Mouse (Mus musculus) megakaryocyte-erythroid progenitor cell, adult 5-6 weeks (primary cell): Measurements from ENCODE around the gene Grem1. TPM values are rescaled to one million over a fixed set of nuclear protein-coding genes. Genes with fewer than 3 reads are reported as not detected.

ENCODE experiments used
- ATAC-seq: replicated peaks from 2 replicates; pipeline ENCODE4 v1.8.0; 2016; ENCODE audit warnings: mild to moderate bottlenecking, inconsistent platforms; ENCODE audit not compliant: severe bottlenecking, poor library complexity, low FRiP score, low TSS enrichment
- total RNA-seq, 2 experiments: library from RNA; stranded (forward) in 1 of 2; stranded (reverse) in 1 of 2; fragments of 200-1000, 215-1000 nt in 1 of 2; fragments of >200 nt in 1 of 2; fragmentation: Nextera tagmentation in 1 of 2; gene quantifications; 2 replicates each; pipeline ENCODE4 v1.2.3; 2014 to 2017

The Grem1 gene
- total RNA-seq (2014; fragmentation: Nextera tagmentation) (not detected in 2 replicates), total RNA-seq (2017) (not detected in 2 replicates)

DNA sequence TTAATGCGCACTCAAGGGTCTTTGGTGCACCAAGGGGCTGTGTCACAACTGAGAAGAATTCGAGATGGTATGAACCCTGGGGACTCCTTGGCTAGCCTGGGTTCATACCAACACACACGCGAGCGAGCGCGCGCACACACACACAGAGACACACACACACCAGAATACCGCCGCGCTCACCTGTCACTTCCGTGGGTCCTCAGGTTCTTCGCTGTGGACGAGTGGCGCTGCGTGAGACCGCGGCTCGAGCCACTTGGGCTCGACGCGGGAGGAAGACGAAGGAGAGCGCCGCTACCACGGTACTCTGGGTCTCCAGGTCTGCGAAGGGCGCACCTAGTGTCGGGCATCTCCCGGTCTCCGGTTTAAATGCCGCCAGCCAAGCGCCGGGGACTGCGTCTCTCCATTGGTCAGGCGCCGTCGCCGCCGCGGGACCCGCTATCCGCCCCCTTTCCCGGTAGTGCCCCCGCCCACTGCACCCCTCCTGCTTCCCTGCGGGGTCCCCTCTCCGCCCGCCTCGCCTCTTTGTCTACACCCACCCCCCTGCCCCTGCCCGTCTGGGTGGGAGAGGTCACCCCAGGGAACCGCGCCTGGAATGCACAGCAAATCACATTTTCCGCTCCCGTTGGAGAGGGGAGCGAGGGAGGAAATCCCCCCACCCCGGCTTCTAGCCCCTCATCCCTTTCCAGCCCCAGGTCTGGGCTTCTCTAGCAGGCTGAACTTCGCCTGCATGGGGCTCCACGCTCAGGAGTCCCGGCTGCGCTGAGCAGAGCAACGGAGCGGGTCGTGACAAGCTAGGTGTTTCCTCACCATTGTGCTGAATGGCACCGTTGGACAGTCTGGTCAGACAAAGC is at the start of gene Grem1:
TSS of gene Grem1 (minus strand) at position 336 of the 851 bp plus-strand sequence.
- no peak for ATAC-seq

DNA sequence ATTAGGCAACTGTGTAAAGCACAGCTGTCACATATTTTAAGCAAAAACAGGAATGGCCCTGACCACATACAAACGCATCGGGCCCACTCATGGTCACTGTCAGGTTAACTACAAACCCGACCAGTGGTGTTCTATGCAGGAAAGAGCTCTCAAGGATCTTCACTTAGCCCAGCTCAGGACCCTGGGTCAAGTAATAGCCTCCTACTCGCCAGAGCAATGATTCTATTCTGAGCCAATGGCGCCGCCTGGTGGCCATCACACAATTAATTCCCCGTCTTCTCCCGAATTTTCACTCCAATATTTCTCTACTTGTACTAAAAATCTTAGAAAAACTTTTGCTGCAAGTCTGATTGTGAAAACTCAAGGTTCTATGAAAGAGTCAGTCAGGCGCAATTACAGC is 49.2 kb upstream of the Grem1 start:
- ATAC-seq = peak; percentile 41; the same call in 1 of the 2 replicates

DNA sequence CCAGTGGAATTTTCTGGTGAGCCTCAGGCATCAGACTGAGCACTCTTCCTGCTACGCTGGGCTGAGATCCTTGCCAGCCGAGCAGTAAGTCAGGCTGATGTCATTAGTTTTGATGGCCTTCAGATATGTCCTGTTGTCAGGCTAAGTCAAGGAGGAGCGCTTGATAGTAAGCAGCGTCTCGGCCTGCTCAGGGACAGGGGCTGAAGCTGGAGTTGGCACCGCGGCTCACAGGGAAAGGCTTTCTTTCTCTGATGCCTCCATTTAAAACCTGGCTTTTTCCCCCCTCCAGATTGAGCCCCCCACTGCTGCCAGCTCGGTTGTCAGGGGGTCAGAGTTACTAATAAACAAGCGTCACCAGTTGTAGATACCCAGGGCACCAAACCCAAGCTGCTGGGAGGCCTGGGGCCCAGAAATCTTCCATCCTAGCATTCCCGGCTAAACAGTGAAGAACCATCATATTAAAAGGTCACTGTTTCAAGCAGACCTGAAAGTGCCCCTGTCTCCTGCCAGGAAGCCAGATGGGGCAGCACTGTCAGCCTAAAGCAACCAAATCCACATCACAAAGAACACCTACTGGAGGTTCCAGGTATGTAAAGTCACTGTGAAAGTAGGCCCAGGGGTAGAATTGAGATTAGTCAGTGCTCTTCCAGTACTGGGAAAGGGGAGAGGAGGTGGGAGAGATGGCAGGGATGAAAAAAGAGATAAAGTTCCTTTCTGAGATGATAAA is 48.6 kb upstream of the Grem1 start:
- ATAC-seq = no peak

DNA sequence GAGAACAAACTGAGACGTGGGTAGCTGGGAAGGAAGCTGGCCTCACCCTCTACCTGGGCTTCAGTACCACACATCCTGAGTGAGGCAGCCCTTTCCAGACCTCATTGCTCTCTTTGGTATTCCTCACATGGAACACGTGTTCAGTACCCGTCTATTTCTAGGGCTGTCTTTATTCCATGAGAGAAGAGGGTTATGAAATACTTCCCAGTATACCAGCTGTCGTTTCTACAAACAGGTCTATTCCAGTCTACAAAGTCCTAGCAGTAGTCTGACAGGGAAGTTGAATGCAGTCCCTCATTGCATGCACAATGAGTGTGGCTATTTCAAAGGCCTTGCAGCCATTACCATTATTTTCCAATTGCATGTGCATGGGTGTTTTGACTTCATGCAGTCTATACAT is 47.3 kb upstream of the Grem1 start:
- no peak for ATAC-seq

DNA sequence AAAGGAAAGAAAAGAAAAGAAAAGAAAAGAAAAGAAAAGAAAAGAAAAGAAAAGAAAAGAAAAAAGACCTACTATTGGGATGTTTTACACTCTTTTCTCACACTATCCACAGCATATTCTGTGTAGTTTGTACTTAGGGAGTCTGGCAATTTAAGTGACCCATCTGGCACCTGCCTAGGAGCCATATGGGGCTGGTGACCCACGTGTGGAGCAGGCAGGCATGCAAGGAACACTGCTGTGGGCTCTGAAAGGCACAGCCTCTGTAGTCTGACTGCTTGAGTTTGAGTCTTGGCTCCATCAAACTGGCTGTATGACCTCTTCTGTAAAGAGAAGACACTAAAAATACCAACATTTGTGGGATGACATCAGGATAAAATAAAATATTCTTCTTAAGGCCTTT is 45.3 kb upstream of the Grem1 start:
- ATAC-seq = no peak

DNA sequence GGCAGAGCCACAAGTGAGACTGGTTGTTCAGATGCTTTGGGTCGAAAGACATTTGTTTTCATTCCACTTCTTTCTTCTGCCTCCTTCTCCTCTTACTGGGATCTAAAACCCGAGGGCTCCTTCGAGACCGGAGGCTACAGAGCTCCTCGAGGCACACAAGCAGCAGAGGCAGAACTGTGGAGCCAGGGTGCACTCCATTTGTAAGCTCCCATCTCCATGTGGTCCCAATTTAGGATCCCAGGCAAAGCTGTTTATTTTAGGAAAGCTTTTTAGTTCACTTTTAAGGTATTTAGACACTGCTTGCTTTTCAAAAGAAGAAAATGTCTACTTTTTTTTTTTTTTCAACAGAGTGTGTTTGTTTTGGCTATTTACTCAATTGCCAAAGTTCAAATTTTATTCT is 42.4 kb upstream of the Grem1 start:
- ATAC-seq = no peak

DNA sequence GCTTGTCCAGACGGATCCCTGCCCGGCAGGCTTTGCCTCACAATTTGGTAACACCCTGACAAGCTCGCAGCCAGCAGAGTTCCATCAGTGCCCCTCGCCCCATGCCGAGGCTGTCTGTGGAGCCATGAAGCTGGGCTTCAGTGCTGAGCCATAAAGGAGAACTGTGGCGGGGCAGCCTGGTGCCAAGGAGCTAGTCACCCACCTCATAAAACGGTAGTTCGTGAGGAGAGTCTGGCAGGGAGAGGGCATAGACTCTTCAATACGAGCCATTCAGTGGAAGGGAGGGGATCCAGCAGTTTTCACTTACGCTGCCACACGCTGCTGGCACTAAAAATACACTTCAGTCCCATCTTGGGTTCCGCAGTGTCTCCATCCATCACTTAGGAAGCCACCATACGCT is 40.2 kb upstream of the Grem1 start:
- ATAC-seq = no peak

DNA sequence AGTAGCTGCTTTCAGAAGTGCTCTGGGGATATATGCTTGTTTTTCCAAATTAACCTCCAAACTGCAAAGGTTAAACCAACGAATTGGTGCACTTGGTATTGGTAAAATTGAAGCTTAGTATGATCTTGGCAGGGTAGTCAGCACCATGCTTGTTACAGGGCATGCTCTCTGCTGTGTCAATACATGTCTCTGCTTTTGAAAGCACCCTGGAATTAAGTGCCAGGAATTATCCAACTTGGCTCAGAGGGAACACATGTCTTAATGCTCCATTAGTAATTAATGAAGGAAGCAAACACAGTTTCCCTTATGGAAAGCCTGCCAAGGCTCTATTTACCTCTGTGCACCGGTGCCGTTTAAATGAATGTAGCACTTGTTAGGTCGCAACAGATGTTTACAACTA is 36.7 kb upstream of the Grem1 start:
- no peak for ATAC-seq

DNA sequence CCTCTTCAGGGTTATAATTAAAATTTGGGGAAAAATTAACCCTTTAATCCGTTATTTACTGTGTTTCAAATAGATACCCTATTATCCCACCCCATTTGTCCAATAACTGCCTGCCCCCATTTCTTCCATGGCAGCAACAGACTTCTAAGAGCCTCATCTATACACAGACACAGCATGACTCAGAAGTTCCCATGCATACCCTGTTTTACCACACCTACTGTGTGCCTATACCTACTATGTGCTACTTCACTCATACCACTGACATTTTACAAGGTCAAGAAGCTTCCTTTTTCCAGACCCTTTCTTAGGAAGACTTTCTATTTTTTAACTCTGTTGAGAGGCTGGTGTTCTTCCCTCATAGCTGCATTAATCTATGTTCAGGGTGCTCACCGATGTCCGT is 35.1 kb upstream of the Grem1 start:
- no peak for ATAC-seq

DNA sequence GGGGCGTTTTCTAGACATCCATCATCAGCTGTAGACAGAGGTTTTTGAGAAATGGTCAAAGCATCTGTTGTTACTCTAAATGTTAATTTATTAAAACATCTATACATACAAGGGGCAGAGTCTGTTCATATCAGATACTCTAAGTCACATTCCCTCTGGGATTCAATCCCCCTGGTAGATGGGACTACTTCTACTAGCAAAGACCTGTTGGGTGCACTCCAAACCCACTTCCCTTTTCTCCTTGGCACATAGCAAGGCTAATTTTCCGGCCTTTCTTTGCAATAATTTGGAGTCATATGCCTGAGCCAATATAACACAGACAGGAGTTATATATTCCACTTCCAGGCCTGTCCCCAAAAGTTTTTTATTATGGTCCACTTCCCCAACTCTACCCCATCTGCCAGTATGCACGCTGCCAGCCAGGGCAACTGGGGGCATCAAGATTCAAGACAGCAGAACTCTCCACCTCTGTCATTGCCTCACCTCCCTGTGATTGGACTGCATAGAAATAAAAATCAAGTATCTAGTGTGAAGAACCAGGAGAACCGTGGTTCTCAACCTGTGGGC is 30.5 kb upstream of the Grem1 start:
- ATAC-seq = no peak

DNA sequence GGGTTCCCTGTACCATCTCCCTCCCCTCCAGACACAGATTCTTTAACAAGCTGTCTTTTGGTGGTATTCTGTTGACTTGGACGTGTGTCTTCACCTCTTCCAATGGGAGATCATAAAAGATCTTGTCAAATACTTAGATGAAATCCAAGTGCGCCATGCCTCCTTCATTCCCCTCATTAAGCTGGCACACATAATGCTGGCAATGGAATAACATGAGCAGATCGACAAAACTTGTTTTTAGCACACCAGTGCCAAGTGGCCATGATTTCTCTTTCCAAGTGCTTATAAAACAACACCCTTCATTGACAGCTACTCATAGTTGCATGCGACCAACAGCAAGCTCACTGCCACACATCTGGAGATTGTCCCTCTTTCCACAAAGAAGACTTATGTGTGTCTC is 29.4 kb upstream of the Grem1 start:
- ATAC-seq = no peak

DNA sequence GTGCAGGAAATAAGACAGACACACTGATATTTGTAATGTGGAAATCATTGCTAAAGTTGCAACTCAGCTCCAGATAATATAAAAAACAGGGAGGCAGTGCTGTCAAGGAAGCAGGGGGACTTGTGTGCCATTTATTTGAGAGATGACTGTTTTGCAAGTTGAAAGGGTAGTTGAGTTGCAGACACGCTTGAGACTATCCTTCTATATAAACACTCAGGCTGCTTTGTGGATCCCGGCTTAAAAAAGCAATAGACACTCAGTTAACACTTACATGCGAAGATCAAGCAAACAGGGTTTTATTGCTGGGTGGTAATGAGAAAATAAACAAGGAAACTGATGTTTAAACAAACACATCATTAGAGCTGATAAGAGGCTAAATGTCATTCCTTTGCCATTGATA is 26.4 kb upstream of the Grem1 start:
- ATAC-seq = no peak

DNA sequence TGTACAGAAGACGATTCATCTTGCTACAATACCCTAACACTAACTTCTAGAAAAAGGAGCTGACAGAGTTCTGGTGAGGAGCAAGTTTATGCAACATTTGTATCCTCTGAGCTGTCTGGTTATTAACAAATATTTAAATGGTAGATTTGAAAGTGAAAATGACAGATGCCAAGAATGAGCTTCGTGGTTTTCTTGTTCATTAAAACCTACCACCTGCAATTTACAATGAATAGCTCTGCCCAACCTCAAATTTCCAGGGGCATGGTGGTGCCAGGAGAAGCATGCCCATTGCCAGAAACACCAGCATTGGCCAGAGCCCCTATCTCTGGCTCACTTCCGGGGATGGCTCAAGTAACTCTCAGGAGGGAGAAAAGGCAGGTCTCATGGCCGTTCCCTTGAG is 23.1 kb upstream of the Grem1 start:
- no peak for ATAC-seq

DNA sequence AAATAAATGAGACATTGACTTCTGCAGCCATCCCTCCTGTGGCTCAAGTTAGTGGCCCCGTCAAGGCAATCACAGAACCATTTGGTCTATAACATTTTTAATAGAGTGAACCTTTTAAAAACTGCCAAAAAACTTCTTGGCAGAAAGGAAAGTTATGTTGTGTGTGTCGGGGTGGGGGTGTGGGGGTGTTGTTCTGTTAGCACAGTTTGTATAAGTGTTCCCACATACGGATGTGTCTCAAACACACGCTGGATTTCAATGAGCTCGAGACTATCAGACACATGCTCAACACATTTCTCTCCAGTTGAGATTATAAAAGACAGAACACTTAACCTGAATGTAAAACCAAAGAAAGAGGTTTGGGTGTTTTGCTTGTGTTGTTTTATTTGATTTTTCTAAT is 22.7 kb upstream of the Grem1 start:
- ATAC-seq = no peak

DNA sequence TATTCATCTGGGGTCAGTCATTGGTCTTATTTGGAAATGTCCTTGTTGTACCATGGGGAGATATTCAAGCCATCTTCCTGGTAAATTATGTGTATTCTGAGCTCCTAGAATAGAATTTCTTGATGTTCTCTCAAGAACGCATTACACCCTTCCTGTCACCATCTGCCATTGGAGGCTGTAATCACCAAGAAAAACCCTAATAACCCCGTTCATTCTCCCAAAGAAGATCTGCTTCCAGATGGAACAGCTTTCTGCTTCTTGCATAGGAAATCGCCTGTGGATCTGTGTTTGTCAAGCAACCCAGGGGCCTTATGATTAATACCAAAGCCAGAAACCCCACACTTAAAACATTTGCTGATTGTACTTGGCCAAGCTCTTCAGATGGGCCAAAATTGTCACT is 20.9 kb upstream of the Grem1 start:
- ATAC-seq = no peak

DNA sequence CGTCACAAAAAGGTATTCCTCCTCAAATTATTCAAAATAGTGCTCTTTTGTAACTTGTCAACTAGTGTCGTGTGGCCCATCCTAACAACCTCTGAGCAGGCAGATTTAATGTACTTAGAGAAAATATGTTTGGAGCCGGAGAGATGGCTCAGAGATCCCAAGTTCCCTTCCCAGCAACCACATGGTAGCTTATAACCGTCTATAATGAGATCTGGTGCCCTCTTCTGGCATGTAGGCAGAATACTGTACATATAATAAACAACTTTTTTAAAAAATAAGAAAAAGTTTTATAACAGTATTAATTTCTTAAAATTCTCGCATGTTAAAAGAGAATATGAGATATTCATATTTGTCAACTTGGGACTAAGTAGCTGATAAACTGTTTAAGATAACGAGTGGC is 19.6 kb upstream of the Grem1 start:
- no peak for ATAC-seq

DNA sequence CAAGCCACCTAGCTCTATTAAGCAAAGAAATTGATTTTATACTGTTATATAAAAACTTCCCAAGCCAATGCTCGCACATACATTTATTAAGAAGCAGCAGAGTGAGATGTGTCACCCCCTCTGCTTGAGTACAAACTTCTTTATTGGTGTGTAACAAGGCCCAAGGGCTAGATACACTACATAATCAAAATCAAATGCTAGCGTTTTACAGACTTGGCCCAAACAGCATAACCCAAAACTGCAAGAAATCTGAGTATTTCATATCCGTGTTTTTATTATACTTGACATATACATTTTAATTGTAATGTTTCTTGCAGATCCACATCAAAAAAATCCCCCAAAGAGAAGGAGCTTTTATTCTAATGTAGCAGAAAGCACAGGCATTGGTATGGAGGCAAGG is 17.9 kb upstream of the Grem1 start:
- no peak for ATAC-seq

DNA sequence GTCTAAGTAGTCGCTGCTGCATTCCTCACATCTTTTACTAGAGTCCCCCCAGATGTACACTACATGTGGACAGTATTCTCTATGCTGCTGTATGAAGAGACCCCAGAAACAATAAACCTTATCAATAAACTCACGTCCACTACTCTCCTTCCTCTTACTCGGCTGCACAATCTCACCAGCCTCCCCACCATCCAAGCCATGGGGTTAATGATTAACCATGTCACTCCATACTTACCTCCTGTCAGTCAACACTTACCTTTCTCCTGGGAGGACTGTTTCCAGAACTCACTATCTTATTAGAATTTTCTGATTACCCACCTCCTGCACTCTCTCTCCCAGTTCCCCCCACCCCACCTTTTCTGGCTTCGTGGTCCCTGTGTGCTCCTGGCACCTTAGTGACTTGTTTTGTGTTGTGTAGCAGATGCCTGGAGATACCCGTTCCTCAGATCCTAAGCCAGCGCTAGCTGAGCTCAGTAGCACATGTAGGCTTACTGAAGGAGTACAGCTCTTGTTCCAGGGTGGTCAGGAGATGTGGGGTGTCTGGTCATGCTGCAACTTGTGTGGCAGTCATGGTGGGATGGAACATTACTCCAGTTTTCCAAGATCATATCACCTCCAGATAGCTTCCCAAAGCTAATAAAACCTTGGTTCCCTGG is 15.8 kb upstream of the Grem1 start:
- no peak for ATAC-seq

DNA sequence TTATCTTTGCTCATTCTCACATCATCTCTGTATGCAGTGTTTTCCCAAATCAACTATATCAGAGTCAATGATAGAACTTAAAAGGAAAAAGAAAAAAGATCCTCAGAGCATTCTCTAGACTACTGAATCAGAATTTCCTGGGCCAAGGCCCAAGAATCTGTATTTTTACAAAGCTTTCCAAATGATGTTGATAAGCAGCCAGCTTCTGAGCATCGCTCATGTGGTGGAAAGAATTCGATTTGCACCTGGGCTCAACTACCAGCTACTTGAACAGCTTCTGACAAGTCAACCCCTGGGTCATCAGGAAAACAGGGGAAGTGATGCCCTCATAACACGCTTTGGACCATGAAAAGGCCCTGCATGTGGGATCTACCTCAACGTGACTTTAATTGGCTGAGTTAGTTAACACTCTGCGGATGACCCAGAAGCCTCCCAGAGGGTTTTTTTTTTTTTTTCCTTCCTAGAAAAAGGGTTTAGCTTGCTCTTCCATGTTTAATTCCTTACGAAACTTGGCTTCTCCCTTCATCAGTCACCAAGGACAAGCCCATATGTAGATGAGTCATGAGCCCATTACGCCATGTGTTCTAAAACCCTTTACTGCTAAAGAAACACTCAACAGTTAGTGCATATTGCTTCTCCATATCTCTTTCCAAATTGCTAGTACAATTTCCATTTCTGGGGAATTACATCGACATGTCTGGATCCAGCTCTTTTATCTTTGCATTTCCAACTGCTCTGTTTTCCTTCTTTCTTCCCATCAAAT is 10.3 kb upstream of the Grem1 start:
- ATAC-seq = no peak
